Mouse (Mus musculus) liver, embryonic 14.5 days (tissue): Measurements from ENCODE around the gene Fam222b.

Experiments
- CTCF ChIP-seq: IDR thresholded peaks from 2 replicates; pipeline ENCODE4 v1.5.1; 2016; ENCODE audit warnings: antibody characterized with exemption, low read depth, control low read depth
- EP300 ChIP-seq: IDR thresholded peaks from 2 replicates; pipeline ENCODE4 v1.6.1; 2016; ENCODE audit warnings: antibody characterized with exemption, low read depth

DNA sequence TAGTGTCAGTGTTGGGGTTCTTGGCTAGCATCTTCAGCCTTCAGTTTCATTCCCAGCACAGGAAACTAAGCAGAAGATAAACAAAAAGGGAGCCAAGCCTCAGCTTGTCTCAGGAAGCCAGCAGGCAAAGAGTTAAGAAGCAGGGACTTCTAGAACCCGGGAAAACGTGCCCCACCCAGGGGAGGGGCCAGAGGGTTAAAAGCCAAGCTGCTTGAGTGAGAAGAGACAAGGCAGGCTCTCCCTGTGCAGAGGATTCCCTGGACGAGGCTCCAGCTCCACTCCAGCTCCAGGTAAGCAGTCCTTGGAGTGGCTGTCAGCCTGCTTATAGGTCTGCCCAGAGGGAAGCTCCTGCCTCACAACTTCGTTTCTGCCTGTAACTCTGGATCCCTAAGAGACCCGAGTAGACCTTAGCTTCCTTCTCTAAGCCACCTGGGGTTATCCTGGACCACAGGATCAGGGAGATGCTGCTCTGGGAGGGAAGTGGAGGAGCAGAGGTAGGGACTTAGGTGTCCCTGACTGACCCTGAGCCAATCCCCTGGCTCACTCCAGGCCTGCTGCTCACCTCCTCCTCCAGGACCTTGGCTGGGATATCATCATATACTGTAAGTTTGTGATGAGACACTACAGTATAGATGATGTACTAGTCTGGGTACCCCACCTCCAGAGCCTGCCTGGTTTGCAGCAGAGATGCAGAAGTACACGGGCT is 21.9 kb upstream of the Fam222b start:
- TF ChIP-seq CTCF, result no peak
- no peak for TF ChIP-seq EP300
